Mouse (Mus musculus): ENCODE results near the gene Mylk2. TPM values are rescaled to one million over a fixed set of nuclear protein-coding genes. Genes with fewer than 3 reads are reported as not detected.

The Mylk2 gene
- polyA plus RNA-seq (2014; fragmentation: Illumina TruSeq; extraction: RNeasy Lipid Tissue Mini Kit (QIAGEN cat#74804); ENCODE audit: low read depth, low replicate concordance): not detected

GRCm38 (mm10) chr2:152911031-152911430, at the start of gene Mylk2:
Gene Mylk2, plus strand, starts transcription at chr2:152911352.

GRCm38 (mm10) chr2:152933048-152933447, 21.9 kb downstream of the Mylk2 start, which contains the start of gene Foxs1:
Gene Foxs1, minus strand, starts transcription at chr2:152933208.

GRCm38 (mm10) chr2:152951065-152951849, 40.1 kb downstream of the Mylk2 start, which contains the start of gene Dusp15:
Gene Dusp15, minus strand, starts transcription at chr2:152951698.

GRCm38 (mm10) chr2:152962091-152962793, 51.1 kb downstream of the Mylk2 start, which contains the start of gene Ttll9:
Gene Ttll9, plus strand, starts transcription at chr2:152962485.

Other genes starting within 250 kb of the Mylk2 start
- gene H13, start 241.9 kb upstream of the Mylk2 start, polyA plus RNA-seq (2014; fragmentation: Illumina TruSeq; extraction: RNeasy Lipid Tissue Mini Kit (QIAGEN cat#74804); ENCODE audit: low read depth, low replicate concordance): 28.0 TPM
- 14.9 TPM for gene Mcts2, start 224.3 kb upstream of the Mylk2 start, polyA plus RNA-seq (2014; fragmentation: Illumina TruSeq; extraction: RNeasy Lipid Tissue Mini Kit (QIAGEN cat#74804); ENCODE audit: low read depth, low replicate concordance)
- gene Id1, start 175.1 kb upstream of the Mylk2 start, polyA plus RNA-seq (2014; fragmentation: Illumina TruSeq; extraction: RNeasy Lipid Tissue Mini Kit (QIAGEN cat#74804); ENCODE audit: low read depth, low replicate concordance): 111 TPM
- not detected for gene Cox4i2, start 157.2 kb upstream of the Mylk2 start, polyA plus RNA-seq (2014; fragmentation: Illumina TruSeq; extraction: RNeasy Lipid Tissue Mini Kit (QIAGEN cat#74804); ENCODE audit: low read depth, low replicate concordance)
- gene Bcl2l1, start 79.6 kb upstream of the Mylk2 start, polyA plus RNA-seq (2014; fragmentation: Illumina TruSeq; extraction: RNeasy Lipid Tissue Mini Kit (QIAGEN cat#74804); ENCODE audit: low read depth, low replicate concordance): 19.0 TPM
- 13.4 TPM for gene Tpx2, start 63.4 kb upstream of the Mylk2 start, polyA plus RNA-seq (2014; fragmentation: Illumina TruSeq; extraction: RNeasy Lipid Tissue Mini Kit (QIAGEN cat#74804); ENCODE audit: low read depth, low replicate concordance)
- not detected for gene Foxs1, start 21.9 kb downstream of the Mylk2 start, polyA plus RNA-seq (2014; fragmentation: Illumina TruSeq; extraction: RNeasy Lipid Tissue Mini Kit (QIAGEN cat#74804); ENCODE audit: low read depth, low replicate concordance)
- gene Dusp15, start 40.3 kb downstream of the Mylk2 start, polyA plus RNA-seq (2014; fragmentation: Illumina TruSeq; extraction: RNeasy Lipid Tissue Mini Kit (QIAGEN cat#74804); ENCODE audit: low read depth, low replicate concordance): not detected
- gene Ttll9, start 51.1 kb downstream of the Mylk2 start, polyA plus RNA-seq (2014; fragmentation: Illumina TruSeq; extraction: RNeasy Lipid Tissue Mini Kit (QIAGEN cat#74804); ENCODE audit: low read depth, low replicate concordance): not detected
- gene Pdrg1, start 104.1 kb downstream of the Mylk2 start, polyA plus RNA-seq (2014; fragmentation: Illumina TruSeq; extraction: RNeasy Lipid Tissue Mini Kit (QIAGEN cat#74804); ENCODE audit: low read depth, low replicate concordance): 38.5 TPM
- not detected for gene Xkr7, start 120.5 kb downstream of the Mylk2 start, polyA plus RNA-seq (2014; fragmentation: Illumina TruSeq; extraction: RNeasy Lipid Tissue Mini Kit (QIAGEN cat#74804); ENCODE audit: low read depth, low replicate concordance)
- gene Ccm2l, start 154.6 kb downstream of the Mylk2 start, polyA plus RNA-seq (2014; fragmentation: Illumina TruSeq; extraction: RNeasy Lipid Tissue Mini Kit (QIAGEN cat#74804); ENCODE audit: low read depth, low replicate concordance): 0.91 TPM
- gene Hck, start 197.1 kb downstream of the Mylk2 start, polyA plus RNA-seq (2014; fragmentation: Illumina TruSeq; extraction: RNeasy Lipid Tissue Mini Kit (QIAGEN cat#74804); ENCODE audit: low read depth, low replicate concordance): 0.41 TPM
- 75.4 TPM for gene Tm9sf4, start 250.0 kb downstream of the Mylk2 start, polyA plus RNA-seq (2014; fragmentation: Illumina TruSeq; extraction: RNeasy Lipid Tissue Mini Kit (QIAGEN cat#74804); ENCODE audit: low read depth, low replicate concordance)

Measured in sigmoid colon, adult 10 weeks (tissue).